Mouse (Mus musculus): ENCODE results near the gene Spock1.

- TF ChIP-seq POLR2A (IDR thresholded peaks at IDR 0.05; ENCODE audit: low read depth, low read length) = no peak
- TF ChIP-seq CTCF (IDR thresholded peaks at IDR 0.05; ENCODE audit: extremely low read depth, insufficient read length, insufficient replicate concordance, low read depth, low read length) = no peak
Measured at GRCm38 (mm10) chr13:57853156-57853555, 55.0 kb downstream of the Spock1 start.

All from small intestine, adult 2 months (tissue).